Mouse (Mus musculus) colon, adult 2 months (tissue): ENCODE results near the gene Ciart. TPM values are rescaled to one million over a fixed set of nuclear protein-coding genes. Genes with fewer than 3 reads are reported as not detected.

Source experiments
- polyA plus RNA-seq: library from polyadenylated mRNA; depleted of rRNA; stranded (reverse); fragments of >200 nt; gene quantifications from 2 replicates; pipeline ENCODE4 v1.2.3, GENCODE M21; 2012; rRNA removed

Ciart gene
- 1.6 and 2.0 TPM in 2 replicates for polyA plus RNA-seq

DNA sequence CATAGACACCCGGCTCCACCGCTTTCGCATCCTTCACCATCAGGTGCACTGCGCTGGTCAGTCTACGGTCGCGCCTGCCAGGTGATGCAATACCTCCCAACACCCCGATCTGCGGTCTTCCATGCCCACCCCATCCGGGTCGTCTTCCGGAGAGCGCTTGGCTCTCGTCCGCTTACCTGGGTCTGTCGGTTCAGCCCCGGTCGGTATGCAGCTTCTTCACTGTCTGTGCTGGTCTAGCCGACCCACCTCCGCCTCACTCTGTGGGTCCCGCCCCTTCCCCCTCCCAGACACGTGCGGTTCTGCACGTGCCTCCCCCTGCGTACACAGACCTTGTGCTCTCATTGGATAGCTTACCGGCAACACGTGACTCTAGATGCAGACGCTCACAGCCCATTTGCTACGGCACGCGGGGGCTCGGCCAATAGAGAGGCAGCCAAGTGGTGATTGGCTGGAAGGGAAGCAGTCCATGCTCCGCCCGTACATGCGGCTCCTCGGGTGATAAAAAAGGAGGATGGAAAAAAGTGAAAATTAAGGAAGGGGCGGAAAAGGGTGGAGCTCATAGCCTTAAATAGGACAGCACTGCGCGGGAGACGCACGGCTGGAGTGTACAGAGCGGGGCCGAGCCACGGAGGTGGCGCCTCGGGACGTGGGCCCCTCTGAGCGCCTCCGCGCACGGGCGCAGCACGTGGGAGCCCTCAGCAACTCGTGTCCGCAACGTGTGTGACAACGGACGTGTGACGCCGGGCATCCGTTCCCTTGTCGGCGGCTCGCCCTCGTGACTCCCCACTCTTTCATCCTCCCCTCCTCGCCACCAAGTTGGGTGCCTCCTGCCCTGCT, at the start of gene Ciart:
TSS of gene Ciart (minus strand) at position 273 of the 837 bp plus-strand sequence.

DNA sequence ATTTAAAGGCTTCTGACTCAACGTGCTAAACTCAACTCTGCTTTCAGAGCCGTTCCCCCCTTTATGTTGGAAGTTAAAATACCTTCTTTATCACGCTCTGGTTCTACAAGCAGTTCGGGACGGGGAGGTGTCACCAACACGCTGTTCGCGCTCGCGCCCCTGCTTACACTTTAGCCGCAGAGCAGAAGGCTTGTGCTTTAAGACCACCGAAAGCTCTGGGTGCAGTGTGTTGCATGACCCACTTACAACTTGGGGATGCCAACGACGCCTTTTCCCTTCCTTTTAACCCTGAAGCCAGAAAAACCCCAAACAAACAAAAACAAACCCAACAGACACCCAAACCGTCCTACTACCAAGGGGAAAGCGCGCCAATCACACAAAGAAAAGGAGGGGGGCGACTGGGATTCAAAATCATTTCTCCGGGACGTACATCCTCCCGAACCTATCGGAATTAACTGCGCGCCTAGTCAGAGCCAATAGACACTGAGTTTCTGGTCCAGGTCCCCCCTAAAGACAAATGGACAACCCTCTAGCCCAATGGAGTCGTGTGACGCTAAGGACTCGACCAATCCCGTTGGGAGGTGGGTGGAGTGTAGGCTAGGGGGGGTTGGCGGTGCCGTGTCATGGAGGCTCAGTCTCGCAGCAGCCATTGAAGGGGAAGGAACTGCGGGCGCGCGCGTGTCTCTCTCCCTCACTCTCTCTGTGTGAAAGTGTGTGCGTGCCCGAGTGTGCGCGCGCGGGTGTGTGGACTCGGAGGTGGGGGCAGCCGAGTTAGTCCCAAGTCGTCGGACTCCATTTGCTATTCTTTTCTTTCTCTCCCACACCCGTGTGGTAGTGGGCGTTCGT, 46.8 kb upstream of the Ciart start, which contains the start of gene Anp32e:
TSS of gene Anp32e (plus strand) at position 589 of the 846 bp plus-strand sequence.

DNA sequence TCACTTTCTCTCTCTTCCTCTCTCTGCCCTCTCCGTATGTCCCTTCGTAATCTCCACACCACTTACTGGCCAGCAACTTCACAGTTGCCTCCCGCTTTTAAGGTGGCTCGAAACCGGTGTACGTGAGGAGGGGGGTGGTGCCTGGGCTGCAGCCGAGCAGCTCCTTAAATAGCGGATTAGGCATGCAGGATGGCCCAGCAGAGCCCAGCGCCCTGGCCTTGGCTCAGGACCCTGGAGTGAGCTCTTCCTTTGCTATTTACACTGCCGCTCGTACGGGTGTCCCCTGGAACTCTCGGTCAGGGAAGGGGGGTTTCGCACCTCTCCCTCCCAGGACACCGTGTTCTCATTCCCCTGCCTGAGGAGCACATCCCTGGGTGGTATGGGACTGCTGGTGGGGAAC, 22.5 kb upstream of the Ciart start, which contains the start of gene Car14:
TSS of gene Car14 (minus strand) at position 124 of the 400 bp plus-strand sequence.

DNA sequence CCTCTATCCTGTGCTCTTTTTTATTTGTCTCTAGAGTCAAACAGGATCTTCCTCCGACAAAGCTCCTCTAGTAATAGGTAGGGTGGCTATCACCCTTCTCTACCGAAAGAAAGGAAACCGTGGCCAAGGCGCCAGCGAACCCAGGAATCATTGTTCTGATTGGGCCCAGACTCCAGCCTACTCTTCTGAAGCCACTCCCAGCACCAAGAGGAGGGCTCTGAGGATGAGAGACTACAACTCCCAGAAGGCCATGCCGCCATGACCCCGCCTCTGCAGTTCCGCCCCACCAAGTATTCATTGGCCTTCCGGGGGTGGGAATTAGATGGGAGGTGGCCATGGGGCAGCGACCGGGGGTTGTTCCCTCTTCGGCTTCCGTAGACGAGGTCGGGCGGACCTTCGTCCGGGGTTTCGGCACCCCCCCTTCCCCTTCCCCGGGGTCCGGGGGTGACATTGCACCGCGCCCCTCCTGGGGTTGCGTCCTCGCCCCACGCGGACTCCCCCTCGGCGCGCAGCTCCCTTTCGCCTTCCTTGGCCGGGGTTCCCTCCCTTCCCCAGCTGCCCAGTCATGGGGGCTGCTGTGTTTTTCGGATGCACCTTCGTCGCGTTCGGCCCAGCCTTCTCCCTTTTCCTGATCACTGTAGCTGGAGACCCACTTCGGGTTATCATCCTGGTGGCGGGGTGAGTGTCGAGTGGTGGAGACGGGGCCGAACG, 11.7 kb upstream of the Ciart start, which contains the start of gene Aph1a:
TSS of gene Aph1a (plus strand) at position 364 of the 711 bp plus-strand sequence.

DNA sequence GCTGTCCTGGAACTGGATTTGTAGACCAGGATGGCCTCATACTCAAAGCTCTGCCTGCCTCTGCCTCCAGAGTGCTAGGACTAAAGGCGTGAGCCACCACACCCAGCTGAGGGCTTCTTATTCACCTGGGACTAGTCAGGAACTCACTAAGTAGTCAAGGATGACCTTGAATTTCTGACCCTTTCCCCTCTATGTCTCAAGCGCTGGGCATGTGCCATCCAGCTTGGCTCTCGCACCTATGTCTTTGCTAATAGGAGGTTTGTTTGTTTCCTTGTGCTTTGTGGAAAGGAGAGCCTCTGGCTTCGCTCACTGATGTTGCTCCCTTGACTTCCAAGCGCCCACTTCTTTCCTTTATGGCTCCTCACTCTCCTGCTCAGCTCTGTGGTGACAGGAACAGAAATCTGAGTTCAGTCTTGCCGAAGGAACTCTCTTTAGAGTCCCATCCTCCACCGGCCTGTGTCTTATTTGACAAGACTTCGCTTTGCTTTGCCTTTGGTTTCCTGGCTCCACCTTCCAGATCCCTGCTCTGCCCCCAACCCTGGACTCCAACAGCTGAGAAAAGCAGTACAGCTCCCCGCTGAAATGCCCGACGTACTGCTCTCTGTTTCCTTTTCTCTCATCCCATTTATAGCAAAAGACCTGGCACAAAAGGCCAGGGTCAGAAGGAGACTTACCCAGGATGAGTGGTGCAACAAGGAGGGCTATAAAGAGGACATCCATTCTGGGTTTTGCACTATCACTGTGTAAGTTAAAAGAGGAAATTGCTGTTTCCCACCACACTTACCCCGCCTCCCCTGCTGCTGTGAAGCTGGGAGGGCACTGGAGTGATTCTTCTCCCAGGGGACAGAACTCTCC, 9.4 kb upstream of the Ciart start, which contains the start of gene BC028528:
TSS of gene BC028528 (minus strand) at position 795 of the 855 bp plus-strand sequence.

DNA sequence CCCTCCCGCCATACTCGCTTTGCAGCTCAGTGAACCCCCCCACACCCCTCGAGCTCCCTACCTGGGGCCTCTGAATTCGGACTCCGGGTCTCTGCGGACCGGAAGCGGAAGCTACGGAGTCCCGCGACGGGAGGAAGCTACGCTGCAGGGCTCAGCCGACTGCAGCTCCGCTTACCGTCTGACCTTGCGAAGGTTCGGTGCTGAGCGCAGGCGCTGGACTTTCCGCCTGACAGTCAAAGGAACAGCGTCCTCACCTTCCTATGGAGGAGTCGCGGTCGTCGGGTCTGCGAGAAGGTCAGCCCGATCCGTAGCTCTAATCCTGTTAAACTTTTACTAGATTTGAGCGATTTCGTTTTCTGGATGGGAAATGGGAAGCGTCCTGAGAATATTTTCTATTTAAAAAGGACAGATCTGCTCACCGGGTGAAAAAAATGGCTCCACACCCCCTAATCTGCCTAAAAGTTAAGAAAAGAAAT, 10.6 kb downstream of the Ciart start, which contains the start of gene Mrps21:
TSS of gene Mrps21 (minus strand) at position 128 of the 476 bp plus-strand sequence.

DNA sequence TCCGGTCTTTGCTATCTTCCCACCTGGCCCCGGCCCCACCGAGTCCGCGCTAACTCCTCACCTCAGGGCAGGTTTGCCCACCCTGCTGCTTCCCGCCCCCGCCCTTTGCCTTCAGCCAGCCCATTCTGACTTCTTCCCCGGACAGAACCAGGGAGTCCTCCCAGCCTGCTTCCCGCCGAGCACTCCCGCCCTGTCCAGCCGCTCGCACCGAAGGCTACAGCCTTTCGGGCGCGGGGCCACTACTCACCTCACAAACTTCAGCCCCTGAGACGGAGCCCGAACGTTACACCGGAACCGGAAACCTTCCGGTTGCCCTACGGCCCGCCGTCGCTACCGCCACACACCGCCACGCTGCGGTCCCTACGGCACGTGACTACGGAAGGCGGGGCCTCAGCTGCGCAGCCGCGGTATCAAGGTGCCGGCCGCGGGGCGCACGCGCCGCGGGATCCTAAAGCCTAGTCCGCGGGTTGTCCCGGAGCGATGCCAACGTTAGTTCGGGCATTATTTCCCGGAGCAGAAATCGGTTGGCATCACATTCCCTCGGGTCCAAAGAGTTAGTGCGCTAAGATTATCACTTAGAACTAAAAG, 26.5 kb downstream of the Ciart start, which contains the start of gene Prpf3:
TSS of gene Prpf3 (minus strand) at position 384 of the 588 bp plus-strand sequence.

Other genes starting within 250 kb of the Ciart start
- gene Mcl1, start 223.5 kb downstream of the Ciart start, polyA plus RNA-seq, result 300 and 386 TPM in 2 replicates
- 27.3 and 37.6 TPM in 2 replicates for gene Adamtsl4, start 194.3 kb downstream of the Ciart start, polyA plus RNA-seq
- gene Ecm1, start 142.7 kb downstream of the Ciart start, polyA plus RNA-seq, result 332 and 406 TPM in 2 replicates
- 24.9 and 25.4 TPM in 2 replicates for gene Tars2, start 122.0 kb downstream of the Ciart start, polyA plus RNA-seq
- 7.4 and 9.9 TPM in 2 replicates for gene Rprd2, start 63.4 kb downstream of the Ciart start, polyA plus RNA-seq
- gene Prpf3, start 26.4 kb downstream of the Ciart start, polyA plus RNA-seq, result 4.4 and 5.8 TPM in 2 replicates
- 46.5 and 49.5 TPM in 2 replicates for gene Mrps21, start 10.7 kb downstream of the Ciart start, polyA plus RNA-seq
- 1.3 and 3.2 TPM in 2 replicates for gene BC028528, start 9.8 kb upstream of the Ciart start, polyA plus RNA-seq
- 185 and 295 TPM in 2 replicates for gene Aph1a, start 11.7 kb upstream of the Ciart start, polyA plus RNA-seq
- gene Car14, start 22.4 kb upstream of the Ciart start, polyA plus RNA-seq, result 1.0 and 1.2 TPM in 2 replicates
- 4.6 and 12.0 TPM in 2 replicates for gene Anp32e, start 47.0 kb upstream of the Ciart start, polyA plus RNA-seq
- gene Plekho1, start 113.8 kb upstream of the Ciart start, polyA plus RNA-seq, result 30.2 and 42.1 TPM in 2 replicates
- 3.4 and 4.2 TPM in 2 replicates for gene Vps45, start 176.2 kb upstream of the Ciart start, polyA plus RNA-seq
- 16.0 and 17.8 TPM in 2 replicates for gene Otud7b, start 222.3 kb upstream of the Ciart start, polyA plus RNA-seq